Mouse (Mus musculus): ENCODE results near the gene Cant1.

The Cant1 gene

GRCm38 (mm10) chr11:118374506-118374905, 44.4 kb downstream of the Cant1 start:
- DNase-seq (ENCODE audit: low read depth, low spot score), result no peak

DNA sequence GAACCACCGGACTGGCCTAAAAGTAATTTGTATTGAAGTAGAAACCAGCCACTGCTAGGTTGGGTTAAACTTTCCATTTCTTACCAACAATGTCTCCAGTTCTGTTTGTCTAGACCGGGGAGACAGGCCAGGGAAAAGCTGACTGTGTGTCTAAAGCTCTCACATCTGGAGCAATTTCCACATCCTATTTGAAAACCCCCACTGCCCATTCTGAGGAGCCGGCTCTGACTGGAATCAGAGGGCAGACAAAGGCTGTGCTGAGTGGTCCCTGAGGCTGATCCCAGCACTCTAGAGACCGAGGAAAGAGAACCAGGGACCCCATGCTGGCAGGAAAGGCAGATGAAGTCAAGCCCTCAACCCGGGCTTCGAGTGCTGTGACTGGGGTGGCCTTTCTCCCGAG, 46.2 kb downstream of the Cant1 start:
- DNase-seq (ENCODE audit: low read depth, low spot score), result no peak

- DNase-seq (ENCODE audit: low read depth, low spot score), result no peak
Observed at GRCm38 (mm10) chr11:118371876-118372275, 47.0 kb downstream of the Cant1 start.

GRCm38 (mm10) chr11:118369657-118370056, 49.2 kb downstream of the Cant1 start:
- DNase-seq (ENCODE audit: low read depth, low spot score), result no peak

DNA sequence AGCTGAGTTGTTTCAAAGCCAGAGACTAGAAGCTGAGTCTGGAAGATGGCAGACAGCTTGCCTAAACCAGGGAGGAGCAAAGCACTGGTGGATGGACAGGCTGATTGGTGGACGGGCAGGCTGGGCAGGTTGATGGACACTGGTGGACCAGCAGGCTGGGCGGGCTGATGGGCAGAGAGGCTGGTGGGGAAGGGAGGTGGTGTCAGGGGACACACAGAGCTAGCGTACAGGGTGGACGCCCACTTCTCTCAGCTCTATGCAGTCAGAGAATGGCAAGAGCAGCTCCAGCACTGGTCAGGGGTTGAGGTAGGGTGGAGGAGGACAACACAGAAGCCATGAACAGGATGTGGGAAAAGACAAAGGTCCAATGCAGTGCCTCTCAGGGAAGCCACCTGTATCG, 49.6 kb downstream of the Cant1 start:
- no peak for DNase-seq (ENCODE audit: low read depth, low spot score)

DNA sequence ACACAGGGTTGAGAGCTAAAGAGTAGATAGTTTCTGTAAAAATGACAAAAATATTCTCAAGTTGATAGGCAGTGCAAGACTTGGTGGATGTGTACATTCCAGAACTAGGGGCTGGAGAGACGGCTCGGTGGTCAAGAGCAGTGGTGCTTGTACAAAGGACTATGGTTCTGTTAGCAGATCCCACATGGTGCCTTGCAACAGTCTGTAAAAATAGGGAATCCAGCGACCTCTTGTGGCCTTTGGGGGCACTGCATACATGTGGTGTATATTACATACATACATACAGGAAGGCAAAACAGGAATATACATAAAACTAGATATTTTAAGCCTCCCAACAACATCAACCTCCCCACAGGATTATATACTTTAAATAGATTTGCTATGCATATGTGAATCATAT, 50.6 kb downstream of the Cant1 start:
- no peak for DNase-seq (ENCODE audit: low read depth, low spot score)

DNA sequence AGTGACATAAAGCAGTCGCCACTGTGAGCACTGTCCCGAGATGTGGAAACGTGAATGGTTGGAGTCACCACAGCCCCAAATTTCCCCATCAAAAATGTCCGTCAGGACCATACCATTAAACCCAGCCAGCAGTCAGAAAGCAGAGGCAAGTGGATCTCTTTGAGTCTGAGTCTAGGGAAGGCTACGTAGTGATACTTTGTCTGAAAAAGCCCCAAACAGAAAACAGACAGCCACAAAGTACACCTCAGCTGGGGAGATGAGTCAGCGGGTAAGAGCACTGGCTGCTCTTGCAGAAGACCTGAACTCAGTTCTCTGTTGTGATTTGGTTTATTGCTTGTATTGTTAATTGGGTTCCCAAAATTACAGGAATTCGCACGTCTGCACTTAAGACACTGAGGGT, 52.3 kb downstream of the Cant1 start:
- no peak for DNase-seq (ENCODE audit: low read depth, low spot score)

- no peak for DNase-seq (ENCODE audit: low read depth, low spot score)
Observed at GRCm38 (mm10) chr11:118366108-118366507, 52.8 kb downstream of the Cant1 start.

DNA sequence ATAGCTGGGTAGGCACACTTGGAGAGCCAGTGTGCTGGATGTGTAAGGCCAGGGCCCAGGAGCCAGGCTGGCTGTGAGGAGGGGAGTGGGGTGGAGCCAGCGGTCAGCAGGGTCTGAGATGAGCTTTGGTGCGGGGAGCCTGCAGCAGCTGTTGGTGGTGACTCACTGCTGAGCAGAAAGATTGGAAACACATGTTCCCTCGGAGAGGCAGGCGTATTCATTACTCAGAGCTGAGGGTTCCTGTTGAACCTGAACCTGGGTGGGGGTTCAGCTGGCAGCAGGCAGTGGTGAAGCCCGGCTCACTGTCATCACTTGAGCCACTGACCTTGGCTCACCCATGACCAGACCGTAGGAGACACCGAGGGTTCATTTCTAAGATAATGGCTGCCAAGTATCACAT, 53.7 kb downstream of the Cant1 start:
- peak; percentile 80 for DNase-seq (ENCODE audit: low read depth, low spot score)

DNA sequence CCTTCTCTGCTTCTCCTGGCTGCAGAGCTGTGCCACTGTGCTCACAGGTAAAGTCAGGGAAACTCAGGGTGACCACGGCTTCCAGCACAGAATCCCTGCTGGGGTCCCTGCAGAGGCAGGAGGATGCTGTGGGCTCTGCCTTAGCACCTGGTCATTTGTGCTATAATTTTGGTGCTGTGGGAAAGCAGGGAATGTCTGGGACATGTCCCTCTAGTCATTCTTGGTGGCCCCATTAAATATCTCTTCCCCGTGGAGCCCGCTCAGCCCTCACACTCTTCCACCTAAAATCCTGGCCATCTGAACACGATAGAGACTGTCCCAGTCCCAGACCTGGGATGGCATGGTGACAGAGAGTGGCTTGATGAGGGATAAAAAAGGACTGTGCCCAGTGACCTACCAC, 54.9 kb downstream of the Cant1 start:
- no peak for DNase-seq (ENCODE audit: low read depth, low spot score)

- DNase-seq (ENCODE audit: low read depth, low spot score), result peak; percentile 70
Observed at GRCm38 (mm10) chr11:118362971-118363518, 55.8 kb downstream of the Cant1 start.

- no peak for DNase-seq (ENCODE audit: low read depth, low spot score)
Observed at GRCm38 (mm10) chr11:118362501-118362900, 56.4 kb downstream of the Cant1 start.

- no peak for DNase-seq (ENCODE audit: low read depth, low spot score)
Observed at GRCm38 (mm10) chr11:118360907-118361341, 58.0 kb downstream of the Cant1 start.

GRCm38 (mm10) chr11:118360491-118360890, 58.4 kb downstream of the Cant1 start:
- DNase-seq (ENCODE audit: low read depth, low spot score), result no peak
